Mouse (Mus musculus): ENCODE data around the gene a. TPM values are rescaled to one million over a fixed set of nuclear protein-coding genes. Genes with fewer than 3 reads are reported as not detected.

The a gene
- polyA plus RNA-seq, 1 experiment from 2014 or later: not detected

GRCm38 (mm10) chr2:154757691-154758090 is 33.5 kb upstream of the a start:
- Histone ChIP-seq H3K4me1 (replicated peaks; ENCODE audit: control insufficient read depth, insufficient read depth, low read length) (no peaks in the 10 kb centered on the region), H3K9me3 (ENCODE audit: control insufficient read depth, low read length) (no peaks in the 10 kb centered on the region), H3K36me3 (ENCODE audit: control insufficient read depth, insufficient read depth, low read length) (no peaks in the 10 kb centered on the region), H3K27me3 (ENCODE audit: control insufficient read depth, insufficient read depth, low read depth, low read length) (no peaks in the 10 kb centered on the region), H3K4me3 (ENCODE audit: low read length) (no peak overlapping the region), H3K27ac (ENCODE audit: low read length) (no peak overlapping the region), H3K4me2 (ENCODE audit: low read depth, low read length) (no peak overlapping the region), H3K9ac (ENCODE audit: low read length) (no peak overlapping the region)
- 83% methylated on average over 5 of the region's 5 CpGs for WGBS
- ATAC-seq (ENCODE audit: low read depth): no peak

GRCm38 (mm10) chr2:154758454-154758853 is 32.7 kb upstream of the a start:
- no peak for ATAC-seq (ENCODE audit: low read depth)
- peaks cover 3% of the 10 kb centered on the region; the same call in 1 of the 2 replicates for H3K4me1 ChIP-seq (replicated peaks; ENCODE audit: control insufficient read depth, insufficient read depth, low read length)
- H3K4me2 ChIP-seq (ENCODE audit: low read depth, low read length): no peak overlapping the region
- H3K4me3 ChIP-seq (ENCODE audit: low read length): no peak overlapping the region
- no peak overlapping the region for H3K27ac ChIP-seq (ENCODE audit: low read length)
- H3K27me3 ChIP-seq (ENCODE audit: control insufficient read depth, insufficient read depth, low read depth, low read length): no peaks in the 10 kb centered on the region
- no peaks in the 10 kb centered on the region for H3K9me3 ChIP-seq (ENCODE audit: control insufficient read depth, low read length)
- WGBS: 79% methylated on average over 1 of the region's 1 CpGs
- H3K9ac ChIP-seq (ENCODE audit: low read length): no peak overlapping the region
- no peaks in the 10 kb centered on the region for H3K36me3 ChIP-seq (ENCODE audit: control insufficient read depth, insufficient read depth, low read length)

GRCm38 (mm10) chr2:154763226-154763625 is 28.0 kb upstream of the a start:
- Histone ChIP-seq H3K9ac (ENCODE audit: low read length) (no peak overlapping the region), H3K4me2 (ENCODE audit: low read depth, low read length) (no peak overlapping the region), H3K4me1 (replicated peaks; ENCODE audit: control insufficient read depth, insufficient read depth, low read length) (peaks cover 13% of the 10 kb centered on the region), H3K36me3 (ENCODE audit: control insufficient read depth, insufficient read depth, low read length) (no peaks in the 10 kb centered on the region), H3K27ac (ENCODE audit: low read length) (no peak overlapping the region), H3K4me3 (ENCODE audit: low read length) (no peak overlapping the region), H3K27me3 (ENCODE audit: control insufficient read depth, insufficient read depth, low read depth, low read length) (no peaks in the 10 kb centered on the region), H3K9me3 (ENCODE audit: control insufficient read depth, low read length) (no peaks in the 10 kb centered on the region)
- WGBS: 63% methylated on average over 3 of the region's 3 CpGs
- ATAC-seq (ENCODE audit: low read depth): no peak

- Histone ChIP-seq H3K4me3 (ENCODE audit: low read length) (no peak overlapping the region), H3K4me1 (replicated peaks; ENCODE audit: control insufficient read depth, insufficient read depth, low read length) (peaks cover 13% of the 10 kb centered on the region), H3K9ac (ENCODE audit: low read length) (no peak overlapping the region), H3K27ac (ENCODE audit: low read length) (0 out of 2 replicates have a peak overlapping the region, but pooled peaks have one; percentile 31), H3K36me3 (ENCODE audit: control insufficient read depth, insufficient read depth, low read length) (no peaks in the 10 kb centered on the region), H3K9me3 (ENCODE audit: control insufficient read depth, low read length) (no peaks in the 10 kb centered on the region), H3K27me3 (ENCODE audit: control insufficient read depth, insufficient read depth, low read depth, low read length) (no peaks in the 10 kb centered on the region), H3K4me2 (ENCODE audit: low read depth, low read length) (no peak overlapping the region)
- WGBS: 67% methylated on average over 8 of the region's 9 CpGs
- peak; percentile 29; the same call in 1 of the 2 replicates for ATAC-seq (ENCODE audit: low read depth)
These were observed 26.2 kb upstream of the a start for GRCm38 (mm10) chr2:154764828-154765497.

GRCm38 (mm10) chr2:154765554-154766008 is 25.6 kb upstream of the a start:
- ATAC-seq (ENCODE audit: low read depth): peak; percentile 88
- no peak overlapping the region for H3K27ac ChIP-seq (ENCODE audit: low read length)

GRCm38 (mm10) chr2:154767051-154767450 is 24.2 kb upstream of the a start:
- Histone ChIP-seq H3K36me3 (ENCODE audit: control insufficient read depth, insufficient read depth, low read length) (no peaks in the 10 kb centered on the region), H3K4me3 (ENCODE audit: low read length) (no peak overlapping the region), H3K4me2 (ENCODE audit: low read depth, low read length) (no peak overlapping the region), H3K27me3 (ENCODE audit: control insufficient read depth, insufficient read depth, low read depth, low read length) (no peaks in the 10 kb centered on the region), H3K9me3 (ENCODE audit: control insufficient read depth, low read length) (no peaks in the 10 kb centered on the region), H3K4me1 (replicated peaks; ENCODE audit: control insufficient read depth, insufficient read depth, low read length) (peaks cover 13% of the 10 kb centered on the region), H3K27ac (ENCODE audit: low read length) (no peak overlapping the region), H3K9ac (ENCODE audit: low read length) (no peak overlapping the region)
- ATAC-seq (ENCODE audit: low read depth): no peak
- WGBS: 84% methylated on average over 6 of the region's 6 CpGs

More at GRCm38 (mm10) chr2:154765554-154766008, 25.6 kb upstream of the a start:
- Histone ChIP-seq H3K4me3 (ENCODE audit: low read length) (no peak overlapping the region), H3K4me2 (ENCODE audit: low read depth, low read length) (0 out of 2 replicates have a peak overlapping the region, but pooled peaks have one; percentile 14), H3K9ac (ENCODE audit: low read length) (no peak overlapping the region), H3K9me3 (ENCODE audit: control insufficient read depth, low read length) (no peaks in the 10 kb centered on the region), H3K36me3 (ENCODE audit: control insufficient read depth, insufficient read depth, low read length) (no peaks in the 10 kb centered on the region), H3K4me1 (replicated peaks; ENCODE audit: control insufficient read depth, insufficient read depth, low read length) (peaks cover 13% of the 10 kb centered on the region), H3K27me3 (ENCODE audit: control insufficient read depth, insufficient read depth, low read depth, low read length) (no peaks in the 10 kb centered on the region)
- WGBS: 36% methylated on average over 8 of the region's 8 CpGs

GRCm38 (mm10) chr2:154769930-154770329 is 21.3 kb upstream of the a start, which contains the start of gene Gm14214:
TSS of gene Gm14214 (minus strand) at chr2:154770030.
- Histone ChIP-seq H3K4me2 (ENCODE audit: low read depth, low read length) (no peak within 1 kb of the TSS), H3K9ac (ENCODE audit: low read length) (no peak within 1 kb of the TSS), H3K27ac (ENCODE audit: low read length) (no peak within 1 kb of the TSS), H3K9me3 (ENCODE audit: control insufficient read depth, low read length) (no peaks in the 10 kb centered on the region), H3K36me3 (ENCODE audit: control insufficient read depth, insufficient read depth, low read length) (no peaks in the 10 kb centered on the region), H3K4me3 (ENCODE audit: low read length) (no peak within 1 kb of the TSS), H3K4me1 (replicated peaks; ENCODE audit: control insufficient read depth, insufficient read depth, low read length) (peaks cover 6% of the 10 kb centered on the region), H3K27me3 (ENCODE audit: control insufficient read depth, insufficient read depth, low read depth, low read length) (no peaks in the 10 kb centered on the region)
- no peak for ATAC-seq (ENCODE audit: low read depth)

- H3K4me2 ChIP-seq (ENCODE audit: low read depth, low read length): no peak overlapping the region
- H3K4me3 ChIP-seq (ENCODE audit: low read length): no peak overlapping the region
- H3K9ac ChIP-seq (ENCODE audit: low read length): no peak overlapping the region
- ATAC-seq (ENCODE audit: low read depth): no peak
- H3K9me3 ChIP-seq (ENCODE audit: control insufficient read depth, low read length): no peaks in the 10 kb centered on the region
- no peaks in the 10 kb centered on the region for H3K36me3 ChIP-seq (ENCODE audit: control insufficient read depth, insufficient read depth, low read length)
- no peaks in the 10 kb centered on the region for H3K4me1 ChIP-seq (replicated peaks; ENCODE audit: control insufficient read depth, insufficient read depth, low read length)
- no peaks in the 10 kb centered on the region for H3K27me3 ChIP-seq (ENCODE audit: control insufficient read depth, insufficient read depth, low read depth, low read length)
- 71% methylated on average over 8 of the region's 8 CpGs for WGBS
- H3K27ac ChIP-seq (ENCODE audit: low read length): no peak overlapping the region
These were observed 19.6 kb upstream of the a start for GRCm38 (mm10) chr2:154771604-154772003.

GRCm38 (mm10) chr2:154774032-154774431 is 17.2 kb upstream of the a start:
- Histone ChIP-seq H3K27me3 (ENCODE audit: control insufficient read depth, insufficient read depth, low read depth, low read length) (no peaks in the 10 kb centered on the region), H3K9ac (ENCODE audit: low read length) (no peak overlapping the region), H3K4me2 (ENCODE audit: low read depth, low read length) (no peak overlapping the region), H3K4me3 (ENCODE audit: low read length) (no peak overlapping the region), H3K9me3 (ENCODE audit: control insufficient read depth, low read length) (no peaks in the 10 kb centered on the region), H3K27ac (ENCODE audit: low read length) (no peak overlapping the region), H3K36me3 (ENCODE audit: control insufficient read depth, insufficient read depth, low read length) (no peaks in the 10 kb centered on the region), H3K4me1 (replicated peaks; ENCODE audit: control insufficient read depth, insufficient read depth, low read length) (no peaks in the 10 kb centered on the region)
- WGBS: 77% methylated on average over 1 of the region's 1 CpGs
- no peak for ATAC-seq (ENCODE audit: low read depth)
